Comparison of ENCODE assay signal across 20 mouse cellular contexts in the genomic region with DNA sequence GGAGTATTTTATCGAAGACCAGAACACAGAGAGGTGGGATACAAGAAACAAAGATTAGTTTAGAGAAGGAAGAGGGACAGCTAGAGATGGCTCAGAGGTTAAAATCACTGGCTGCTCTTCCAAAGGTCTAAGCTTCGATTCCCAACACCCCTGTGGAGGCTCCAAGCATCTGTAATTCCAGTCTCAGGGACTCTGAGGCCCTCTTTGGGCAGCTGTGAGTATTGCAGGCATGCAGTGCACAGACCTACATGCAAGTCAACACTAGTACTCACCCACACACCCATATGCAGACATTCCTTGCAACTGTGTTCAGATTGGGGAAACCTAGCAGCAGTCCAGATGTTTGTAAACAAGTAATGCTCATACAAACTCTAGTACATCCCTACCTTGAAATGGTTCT. TPM values are rescaled to one million over a fixed set of nuclear protein-coding genes. Genes with fewer than 3 reads are reported as not detected.
DNase-seq lines count a peak whose midpoint lies in the region; ATAC-seq and TF ChIP-seq lines count a peak whose summit lies in the region.
"Had no signal": no experiment of that assay in that cellular context is flagged by ENCODE, and none has a peak within 500 bp of the region (broad histone marks: within the 10 kb centered on the region; RNA-seq: fewer than 3 reads in every experiment).

No protein-coding gene starts in this region.

- 0 out of 2 replicates have a peak, but pooled peaks cover 3% of the 10 kb centered on the region for H3K36me3 ChIP-seq in liver, postnatal 0 days (replicated peaks; ENCODE audit: insufficient read depth, low read length)
- H3K36me3 ChIP-seq: heart, embryonic 15.5 days; liver, embryonic 15.5 days had no signal

- no peaks in the 10 kb centered on the region for H3K27me3 ChIP-seq in liver, postnatal 0 days (ENCODE audit: insufficient read depth, low read length)
- H3K27me3 ChIP-seq: heart, embryonic 15.5 days; liver, embryonic 15.5 days had no signal

- WGBS in liver, postnatal 0 days (ENCODE audit: insufficient replicate concordance), result 69% methylated on average over 2 of the region's 2 CpGs

- no peak overlapping the region for H3K4me3 ChIP-seq in liver, postnatal 0 days (ENCODE audit: low read depth, low read length)
- H3K4me3 ChIP-seq: heart, adult 2 months; heart, embryonic 15.5 days; liver, embryonic 15.5 days had no signal

- H3K9me3 ChIP-seq in liver, postnatal 0 days (ENCODE audit: low read length), result no peaks in the 10 kb centered on the region
- H3K9me3 ChIP-seq: heart, embryonic 15.5 days; liver, embryonic 15.5 days had no signal

- intact Hi-C loops in heart, postnatal 25 days (cut with DNase I), result no loop called here

- ATAC-seq in liver, postnatal 0 days, result no peak
- no peak for ATAC-seq in frontal cortex, adult (ENCODE audit: low TSS enrichment)
- ATAC-seq: inflammation-experienced regulatory T-cells, adult 6 months; midbrain, embryonic 16.5 days had no signal

- no peak for TF ChIP-seq EP300 in liver, postnatal 0 days (IDR thresholded peaks at IDR 0.05; ENCODE audit: low read depth)

- H3K4me1 ChIP-seq in liver, postnatal 0 days (ENCODE audit: insufficient read depth), result no peaks in the 10 kb centered on the region
- H3K4me1 ChIP-seq: liver, embryonic 15.5 days had no signal

- no peak overlapping the region for H3K27ac ChIP-seq in liver, postnatal 0 days (ENCODE audit: low read depth)
- H3K27ac ChIP-seq: heart, adult 2 months; heart, embryonic 15.5 days; liver, embryonic 15.5 days had no signal

- peak; percentile 20; the same call in 1 of the 2 replicates for TF ChIP-seq CTCF in liver, postnatal 0 days (IDR thresholded peaks at IDR 0.05; ENCODE audit: low read depth)

- DNase-seq in liver, postnatal 0 days, result no peak
- DNase-seq in liver (no peak), WW6 (ENCODE audit: low read depth, low spot score) (peak; percentile 53)
- peak; percentile 21 for DNase-seq in thymus, postnatal 4 days
- no peak for DNase-seq in thymus, postnatal 36 days
- no peak for DNase-seq in heart, postnatal 25 days (ENCODE audit: low spot score)
- DNase-seq: cerebellum, adult 9-10 months; gastrocnemius, postnatal 14 days; heart, adult 2 months; kidney, postnatal 4 days; lung, postnatal 4 days; spleen, adult 18-20 months; thymus, postnatal 25 days had no signal

- H3K4me2 ChIP-seq in liver, postnatal 0 days (ENCODE audit: low read depth, low read length), result no peak overlapping the region
- H3K4me2 ChIP-seq: heart, embryonic 15.5 days; liver, embryonic 15.5 days had no signal

- H3K9ac ChIP-seq in liver, postnatal 0 days (replicated peaks), result no peak overlapping the region
- H3K9ac ChIP-seq: heart, embryonic 15.5 days; liver, embryonic 15.5 days had no signal

RNA-seq across cellular contexts. Expression of a gene that starts 39.0 kb away (rescaled TPM):
- 38.6 and 42.1 TPM in 2 replicates for polyA plus RNA-seq in liver, postnatal 0 days (2015; fragmentation: Nextera tagmentation; extraction: Ambion mirVana)
- total RNA-seq in heart, postnatal 25 days (2021), result 1 to 10 TPM; 5.9 to 8.3 TPM
- polyA plus RNA-seq: inflammation-experienced regulatory T-cells, adult 6 months; kidney, embryonic 14.5 days; limb, embryonic 11.5 days had no signal

RNA-seq across cellular contexts. Expression of a gene that starts 46.9 kb away (rescaled TPM):
- 1.0 and 2.3 TPM in 2 replicates for polyA plus RNA-seq in liver, postnatal 0 days (2015; fragmentation: Nextera tagmentation; extraction: Ambion mirVana)
- 1 to 10 TPM; 7.1 to 8.1 TPM for total RNA-seq in heart, postnatal 25 days (2021)

Comparison
In these comparisons a context has a peak if more than half of its experiments do, and no peak if none do; other contexts are left out.
1. DNase-seq: peak in thymus, postnatal 4 days (single experiment) and WW6 (single experiment); none in liver, postnatal 0 days (single experiment), liver (single experiment), thymus, postnatal 36 days (0 of 2) and heart, postnatal 25 days (single experiment).